Mouse (Mus musculus) MEL (cell line): ENCODE measurements around the gene Slc26a6.

ENCODE experiments used
- CTCF ChIP-seq, 3 experiments: IDR thresholded peaks in 2 of 3; conservative IDR thresholded peaks in 1 of 3; 2 replicates each; pipeline ENCODE4 v1.5.1; 2011 to 2012; ENCODE audit warnings: low read length in 3 of 3, low read depth in 2 of 3, mild to moderate bottlenecking in 2 of 3, improper control_type of control experiment in 1 of 3, inconsistent platforms in 1 of 3, mixed read lengths in 1 of 3, moderate library complexity in 1 of 3; ENCODE audit not compliant: control insufficient read depth in 1 of 3, insufficient read depth in 1 of 3, poor library complexity in 1 of 3, severe bottlenecking in 1 of 3
- POLR2A ChIP-seq, 2 experiments: IDR thresholded peaks; 2 replicates each; pipeline ENCODE4 v1.6.1; 2011 to 2012; ENCODE audit warnings: low read length in 2 of 2, mild to moderate bottlenecking in 2 of 2, control low read depth in 1 of 2, improper control_type of control experiment in 1 of 2, low read depth in 1 of 2, moderate library complexity in 1 of 2; ENCODE audit not compliant: control insufficient read depth in 1 of 2, insufficient read depth in 1 of 2, poor library complexity in 1 of 2

GRCm38 (mm10) chr9:108854241-108854696 is 1.2 kb downstream of the Slc26a6 start:
- TF ChIP-seq POLR2A (IDR thresholded peaks at IDR 0.05; ENCODE audit: control insufficient read depth in 1 of 2, insufficient read depth in 1 of 2, low read depth in 1 of 2, low read length in 2 of 2, poor library complexity in 1 of 2) (peak; percentile 83 to 89), CTCF (IDR thresholded peaks at IDR 0.05 in 2 of 3, conservative IDR thresholded peaks at IDR 0.05 in 1 of 3; ENCODE audit: control insufficient read depth in 1 of 3, insufficient read depth in 1 of 3, low read depth in 2 of 3, low read length in 3 of 3, poor library complexity in 1 of 3, severe bottlenecking in 1 of 3) (no peak)
